In the genomic region with DNA sequence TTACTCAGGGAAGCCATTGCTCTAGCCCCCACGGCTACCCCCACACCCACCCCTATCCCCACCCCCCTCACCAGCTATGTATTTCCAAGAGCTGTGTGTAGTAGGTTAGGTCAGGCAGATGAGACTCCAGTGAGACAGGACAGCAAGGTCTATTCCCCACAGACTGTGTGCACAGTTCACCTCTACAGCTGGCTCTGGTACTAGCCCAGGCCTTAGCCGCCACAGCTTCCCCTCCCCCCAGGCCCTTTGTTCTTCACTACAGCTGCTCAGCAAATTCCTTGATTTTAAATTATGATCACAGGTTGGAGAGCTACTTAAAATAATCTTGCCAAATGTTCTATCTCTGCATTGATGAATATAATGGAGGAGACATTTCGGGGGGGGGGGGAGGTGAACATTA, we compare ENCODE assay signal across 8 mouse cellular contexts.
DNase-seq lines count a peak whose midpoint lies in the region; ATAC-seq and TF ChIP-seq lines count a peak whose summit lies in the region.

No protein-coding gene starts in this region.

- TF ChIP-seq CTCF in gastrocnemius, adult 2 months (IDR thresholded peaks at IDR 0.05), result no peak

- no peak overlapping the region for H3K4me3 ChIP-seq in gastrocnemius, adult 2 months
- no peak overlapping the region for H3K4me3 ChIP-seq in limb, embryonic 11.5 days (ENCODE audit: low read depth, low read length)

- H3K27ac ChIP-seq in gastrocnemius, adult 2 months, result peak overlapping the region; percentile 87
- H3K27ac ChIP-seq in limb, embryonic 11.5 days (replicated peaks; ENCODE audit: low read depth, low read length), result peak overlapping the region; percentile 98

- 0 out of 2 replicates have a peak overlapping the region, but pooled peaks have one; percentile 31 for H3K9ac ChIP-seq in limb, embryonic 11.5 days (ENCODE audit: low read length)

- intact Hi-C loops in gastrocnemius, adult 2 months (cut with DNase I), result no loop called here

- no peaks in the 10 kb centered on the region for H3K36me3 ChIP-seq in limb, embryonic 11.5 days (ENCODE audit: control insufficient read depth, insufficient read depth, low read length)

- no peak for DNase-seq in gastrocnemius, adult 2 months
- no peak for DNase-seq in gastrocnemius, postnatal 4 days (ENCODE audit: low spot score in 2 of 2)
- DNase-seq in embryo, embryonic 10.5 days (ENCODE audit: low spot score), result peak; percentile 85
- DNase-seq in heart, postnatal 4 days, result peak; percentile 65
- peak; percentile 81 for DNase-seq in limb, embryonic 11.5 days (ENCODE audit: low spot score)
- DNase-seq in neural tube, embryonic 10.5 days (ENCODE audit: extremely low spot score, low spot score), result peak; percentile 72
- DNase-seq in layer of hippocampus, adult 9-10 months (ENCODE audit: low spot score), result no peak
- no peak for DNase-seq in layer of hippocampus, adult 9-11 months

- peaks cover 18% of the 10 kb centered on the region for H3K4me1 ChIP-seq in limb, embryonic 11.5 days (ENCODE audit: control insufficient read depth, insufficient read depth, low read length)

- 20% methylated on average over 3 of the region's 3 CpGs for WGBS in limb, embryonic 11.5 days

- ATAC-seq in limb, embryonic 11.5 days (ENCODE audit: insufficient number of reproducible peaks, low FRiP score, low TSS enrichment, low read depth), result peak; percentile 74

- H3K9me3 ChIP-seq in limb, embryonic 11.5 days (ENCODE audit: control insufficient read depth, low read length), result no peaks in the 10 kb centered on the region

- H3K27me3 ChIP-seq in limb, embryonic 11.5 days (ENCODE audit: control insufficient read depth, insufficient read depth, low read length), result no peaks in the 10 kb centered on the region

- no peak overlapping the region; the same call in 1 of the 2 replicates for H3K4me2 ChIP-seq in limb, embryonic 11.5 days (ENCODE audit: low read depth, severe bottlenecking)

Comparison
In these comparisons a context has a peak if more than half of its experiments do, and no peak if none do; other contexts are left out.
1. DNase-seq: peak in embryo, embryonic 10.5 days (single experiment), heart, postnatal 4 days (single experiment), limb, embryonic 11.5 days (single experiment) and neural tube, embryonic 10.5 days (single experiment); none in gastrocnemius, adult 2 months (single experiment), gastrocnemius, postnatal 4 days (0 of 2), layer of hippocampus, adult 9-10 months (single experiment) and layer of hippocampus, adult 9-11 months (single experiment).